Mouse (Mus musculus): ENCODE results near the gene Gm10134. TPM values are rescaled to one million over a fixed set of nuclear protein-coding genes. Genes with fewer than 3 reads are reported as not detected.

The Gm10134 gene
- polyA plus RNA-seq, 1 experiment = not detected

DNA sequence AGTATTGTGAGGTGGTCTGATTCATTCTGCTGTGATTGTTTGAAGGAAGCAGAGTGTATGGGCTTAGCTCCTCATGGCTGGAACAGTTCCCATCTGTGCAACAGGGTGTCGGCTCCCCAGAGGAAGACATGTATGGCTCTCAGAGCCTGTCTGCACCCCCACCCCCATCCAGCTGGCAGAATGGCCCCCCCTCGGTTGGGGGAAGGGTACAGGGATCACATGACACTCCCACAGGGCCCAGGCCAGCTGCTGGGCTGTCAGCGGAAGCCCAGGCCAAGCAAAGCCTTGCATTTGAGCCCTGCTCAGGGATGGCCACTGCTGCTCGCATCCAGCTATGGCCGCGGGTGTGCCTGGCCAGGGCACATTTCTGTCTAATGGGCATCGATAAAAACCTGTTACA, 33.3 kb downstream of the Gm10134 start:
- H3K36me3 ChIP-seq (ENCODE audit: control insufficient read depth, insufficient read depth) = no peaks in the 10 kb centered on the region
- H3K4me3 ChIP-seq (ENCODE audit: insufficient read depth, poor library complexity, severe bottlenecking) = no peak overlapping the region
- H3K27me3 ChIP-seq (ENCODE audit: control insufficient read depth, insufficient read depth, insufficient read length) = no peaks in the 10 kb centered on the region
- TF ChIP-seq FOSL1 (IDR thresholded peaks at IDR 0.05; ENCODE audit: insufficient read depth, low read length, poor library complexity, severe bottlenecking) (no peak), CTCF (IDR thresholded peaks at IDR 0.05; ENCODE audit: control insufficient read depth, insufficient read depth, insufficient read length) (no peak), CEBPB (IDR thresholded peaks at IDR 0.05; ENCODE audit: low read depth) (no peak), MYOD1 (IDR thresholded peaks at IDR 0.05; ENCODE audit: control insufficient read depth, insufficient read length, low read depth) (peak; percentile 43), MAX (IDR thresholded peaks at IDR 0.05) (no peak), MYOG (IDR thresholded peaks at IDR 0.05; ENCODE audit: control insufficient read depth, extremely low read depth, insufficient read length) (no peak), USF1 (IDR thresholded peaks at IDR 0.05; ENCODE audit: low read depth) (peak; percentile 74)
- H3K79me2 ChIP-seq (ENCODE audit: control insufficient read depth, insufficient read depth) = no peaks in the 10 kb centered on the region
- H3ac ChIP-seq (ENCODE audit: control insufficient read depth, insufficient read length, low read depth) = no peak overlapping the region
- no peaks in the 10 kb centered on the region for H3K79me3 ChIP-seq (ENCODE audit: low read depth)

DNA sequence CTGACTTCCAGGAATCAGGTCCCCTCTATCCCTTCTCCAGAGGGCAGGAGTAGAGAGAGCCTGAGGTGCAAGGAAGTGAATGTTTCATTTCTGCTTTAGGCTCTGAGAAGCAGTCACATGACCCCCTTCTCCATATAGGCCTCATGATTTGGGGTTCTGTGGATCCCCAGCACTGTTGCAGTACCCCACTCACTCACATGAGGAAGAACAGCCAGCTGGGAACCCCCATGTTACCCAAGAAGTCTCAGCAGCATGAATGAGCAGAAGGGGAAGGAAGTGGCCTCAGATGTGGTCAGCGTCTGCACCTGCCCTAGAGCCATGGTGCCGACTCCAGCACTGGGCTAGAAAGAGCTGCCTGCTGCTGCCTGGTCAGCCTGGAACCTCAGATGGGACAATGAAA, 34.1 kb downstream of the Gm10134 start:
- Histone ChIP-seq H3K4me3 (ENCODE audit: insufficient read depth, poor library complexity, severe bottlenecking) (no peak overlapping the region), H3ac (ENCODE audit: control insufficient read depth, insufficient read length, low read depth) (no peak overlapping the region), H3K79me3 (ENCODE audit: low read depth) (no peaks in the 10 kb centered on the region), H3K27me3 (ENCODE audit: control insufficient read depth, insufficient read depth, insufficient read length) (no peaks in the 10 kb centered on the region), H3K79me2 (ENCODE audit: control insufficient read depth, insufficient read depth) (no peaks in the 10 kb centered on the region), H3K36me3 (ENCODE audit: control insufficient read depth, insufficient read depth) (no peaks in the 10 kb centered on the region)
- TF ChIP-seq MAX (IDR thresholded peaks at IDR 0.05) (no peak), USF1 (IDR thresholded peaks at IDR 0.05; ENCODE audit: low read depth) (peak; percentile 6), CEBPB (IDR thresholded peaks at IDR 0.05; ENCODE audit: low read depth) (no peak), MYOD1 (IDR thresholded peaks at IDR 0.05; ENCODE audit: control insufficient read depth, insufficient read length, low read depth) (no peak), MYOG (IDR thresholded peaks at IDR 0.05; ENCODE audit: control insufficient read depth, extremely low read depth, insufficient read length) (no peak)

DNA sequence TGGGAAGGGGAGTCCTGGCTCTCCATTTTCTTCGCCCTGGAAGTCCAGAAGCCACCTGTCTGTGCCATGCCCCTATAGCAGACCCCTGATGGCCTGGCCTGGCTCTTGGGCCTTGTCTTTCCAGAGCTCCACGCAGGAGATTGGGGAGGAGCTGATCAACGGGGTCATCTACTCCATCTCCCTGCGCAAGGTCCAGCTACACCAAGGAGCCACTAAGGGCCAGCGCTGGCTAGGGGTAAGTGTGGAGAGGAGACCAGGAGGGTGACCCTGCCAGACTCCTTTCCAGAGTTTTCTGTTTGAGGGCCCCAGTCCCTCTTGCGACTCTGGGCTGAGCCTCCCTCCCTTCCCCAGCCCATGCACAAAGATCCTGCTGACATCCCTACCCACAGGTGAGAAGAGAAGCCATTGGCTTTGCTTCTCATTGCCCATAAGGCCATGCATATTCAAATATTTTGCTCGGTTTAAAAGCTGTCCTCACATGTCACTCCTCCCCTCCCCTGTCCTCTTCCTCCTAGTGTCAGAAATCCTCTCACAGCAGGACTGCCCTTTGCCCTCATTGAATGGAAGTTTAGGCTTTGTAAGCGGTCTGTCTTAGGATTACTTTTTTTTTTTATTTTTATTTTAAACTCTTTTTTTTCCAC, 34.8 kb downstream of the Gm10134 start:
- TF ChIP-seq USF1 (IDR thresholded peaks at IDR 0.05; ENCODE audit: low read depth) = no peak
- no peak for TF ChIP-seq MYOG (IDR thresholded peaks at IDR 0.05; ENCODE audit: control insufficient read depth, extremely low read depth, insufficient read length)
- TF ChIP-seq CEBPB (IDR thresholded peaks at IDR 0.05; ENCODE audit: low read depth) = no peak
- TF ChIP-seq FOSL1 (IDR thresholded peaks at IDR 0.05; ENCODE audit: insufficient read depth, low read length, poor library complexity, severe bottlenecking) = no peak
- no peak for TF ChIP-seq CTCF (IDR thresholded peaks at IDR 0.05; ENCODE audit: control insufficient read depth, insufficient read depth, insufficient read length)
- TF ChIP-seq MAX (IDR thresholded peaks at IDR 0.05) = no peak
- no peak for TF ChIP-seq MYOD1 (IDR thresholded peaks at IDR 0.05; ENCODE audit: control insufficient read depth, insufficient read length, low read depth)
- Histone ChIP-seq H3K79me3 (ENCODE audit: low read depth) (no peaks in the 10 kb centered on the region), H3K79me2 (ENCODE audit: control insufficient read depth, insufficient read depth) (no peaks in the 10 kb centered on the region), H3K27me3 (ENCODE audit: control insufficient read depth, insufficient read depth, insufficient read length) (no peaks in the 10 kb centered on the region), H3K4me3 (ENCODE audit: insufficient read depth, poor library complexity, severe bottlenecking) (no peak overlapping the region), H3ac (ENCODE audit: control insufficient read depth, insufficient read length, low read depth) (no peak overlapping the region), H3K36me3 (ENCODE audit: control insufficient read depth, insufficient read depth) (no peaks in the 10 kb centered on the region)

DNA sequence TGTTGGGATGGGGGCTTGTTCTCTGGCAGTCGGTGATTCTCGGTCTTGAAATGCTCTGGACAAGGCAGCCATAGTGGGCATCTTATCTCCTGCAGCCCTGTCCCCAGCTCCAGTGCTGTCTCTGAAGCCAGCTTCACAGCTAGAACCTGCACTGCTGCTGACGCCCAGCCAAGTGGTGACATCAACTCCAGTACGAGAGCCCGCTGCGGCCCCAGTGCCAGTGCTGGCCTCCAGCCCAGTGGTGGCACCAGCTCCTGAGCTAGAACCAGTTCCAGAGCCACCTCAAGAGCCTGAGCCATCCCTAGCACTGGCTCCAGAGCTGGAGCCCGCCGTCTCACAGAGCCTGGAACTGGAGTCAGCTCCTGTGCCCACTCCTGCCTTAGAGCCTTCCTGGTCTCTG, 38.0 kb downstream of the Gm10134 start:
- Histone ChIP-seq H3K27me3 (ENCODE audit: control insufficient read depth, insufficient read depth, insufficient read length) (no peaks in the 10 kb centered on the region), H3K79me3 (ENCODE audit: low read depth) (no peaks in the 10 kb centered on the region), H3K79me2 (ENCODE audit: control insufficient read depth, insufficient read depth) (no peaks in the 10 kb centered on the region), H3K4me3 (ENCODE audit: insufficient read depth, poor library complexity, severe bottlenecking) (no peak overlapping the region), H3ac (ENCODE audit: control insufficient read depth, insufficient read length, low read depth) (no peak overlapping the region), H3K36me3 (ENCODE audit: control insufficient read depth, insufficient read depth) (no peaks in the 10 kb centered on the region)
- no peak for TF ChIP-seq CEBPB (IDR thresholded peaks at IDR 0.05; ENCODE audit: low read depth)
- no peak for TF ChIP-seq MYOD1 (IDR thresholded peaks at IDR 0.05; ENCODE audit: control insufficient read depth, insufficient read length, low read depth)
- no peak for TF ChIP-seq MYOG (IDR thresholded peaks at IDR 0.05; ENCODE audit: control insufficient read depth, extremely low read depth, insufficient read length)
- no peak for TF ChIP-seq CTCF (IDR thresholded peaks at IDR 0.05; ENCODE audit: control insufficient read depth, insufficient read depth, insufficient read length)
- TF ChIP-seq USF1 (IDR thresholded peaks at IDR 0.05; ENCODE audit: low read depth) = no peak
- TF ChIP-seq FOSL1 (IDR thresholded peaks at IDR 0.05; ENCODE audit: insufficient read depth, low read length, poor library complexity, severe bottlenecking) = no peak

DNA sequence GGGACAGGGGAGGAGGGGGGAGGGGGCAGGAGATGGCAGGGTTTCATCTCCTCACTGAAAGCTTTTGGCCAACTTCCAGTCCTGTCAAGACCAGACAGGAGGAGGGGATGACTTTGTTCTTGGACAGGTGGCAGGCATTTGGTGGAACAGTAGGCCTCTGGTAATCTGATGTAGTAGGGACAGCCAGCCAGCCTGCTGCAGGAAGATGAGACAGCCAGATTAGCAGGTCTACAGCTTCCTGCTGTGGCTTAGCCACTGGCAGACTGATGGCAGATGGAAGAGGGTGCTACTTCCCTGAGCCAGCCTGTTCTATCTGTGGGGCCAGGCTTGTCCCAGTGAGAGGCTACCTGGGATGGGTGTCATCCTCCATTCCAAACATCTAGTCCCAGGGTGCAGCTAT, 40.1 kb downstream of the Gm10134 start:
- no peaks in the 10 kb centered on the region for H3K36me3 ChIP-seq (ENCODE audit: control insufficient read depth, insufficient read depth)
- no peak for TF ChIP-seq MAX (IDR thresholded peaks at IDR 0.05)
- no peak for TF ChIP-seq CEBPB (IDR thresholded peaks at IDR 0.05; ENCODE audit: low read depth)
- no peak for TF ChIP-seq MYOG (IDR thresholded peaks at IDR 0.05; ENCODE audit: control insufficient read depth, extremely low read depth, insufficient read length)
- TF ChIP-seq USF1 (IDR thresholded peaks at IDR 0.05; ENCODE audit: low read depth) = no peak
- TF ChIP-seq FOSL1 (IDR thresholded peaks at IDR 0.05; ENCODE audit: insufficient read depth, low read length, poor library complexity, severe bottlenecking) = no peak
- TF ChIP-seq MYOD1 (IDR thresholded peaks at IDR 0.05; ENCODE audit: control insufficient read depth, insufficient read length, low read depth) = no peak
- TF ChIP-seq CTCF (IDR thresholded peaks at IDR 0.05; ENCODE audit: control insufficient read depth, insufficient read depth, insufficient read length) = no peak

DNA sequence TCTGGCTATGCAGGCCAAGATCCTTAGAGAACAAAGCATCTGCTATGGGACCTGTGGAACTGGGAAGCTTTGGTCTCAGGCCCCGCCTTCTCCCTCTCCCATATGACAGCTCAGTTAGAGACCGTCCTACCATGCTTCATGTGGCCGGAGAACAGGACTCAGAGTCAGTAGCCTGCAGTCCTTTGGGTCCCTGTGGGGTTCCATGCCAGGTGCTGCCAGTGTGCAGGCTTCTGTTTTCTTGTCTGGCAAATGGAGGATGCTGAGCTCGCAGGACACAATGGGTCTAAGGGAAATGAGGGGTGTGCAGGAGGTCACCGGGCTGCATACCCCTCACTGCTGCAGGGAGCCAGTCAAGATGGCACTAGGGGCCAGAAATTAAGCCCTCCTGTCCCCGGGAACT, 40.7 kb downstream of the Gm10134 start:
- no peaks in the 10 kb centered on the region for H3K79me2 ChIP-seq (ENCODE audit: control insufficient read depth, insufficient read depth)
- no peaks in the 10 kb centered on the region for H3K36me3 ChIP-seq (ENCODE audit: control insufficient read depth, insufficient read depth)
- no peaks in the 10 kb centered on the region for H3K79me3 ChIP-seq (ENCODE audit: low read depth)
- H3K27me3 ChIP-seq (ENCODE audit: control insufficient read depth, insufficient read depth, insufficient read length) = no peaks in the 10 kb centered on the region
- no peak overlapping the region for H3ac ChIP-seq (ENCODE audit: control insufficient read depth, insufficient read length, low read depth)
- H3K4me3 ChIP-seq (ENCODE audit: insufficient read depth, poor library complexity, severe bottlenecking) = no peak overlapping the region
- TF ChIP-seq CTCF (IDR thresholded peaks at IDR 0.05; ENCODE audit: control insufficient read depth, insufficient read depth, insufficient read length) = no peak
- no peak for TF ChIP-seq CEBPB (IDR thresholded peaks at IDR 0.05; ENCODE audit: low read depth)
- TF ChIP-seq MYOD1 (IDR thresholded peaks at IDR 0.05; ENCODE audit: control insufficient read depth, insufficient read length, low read depth) = no peak
- no peak for TF ChIP-seq MAX (IDR thresholded peaks at IDR 0.05)
- TF ChIP-seq MYOG (IDR thresholded peaks at IDR 0.05; ENCODE audit: control insufficient read depth, extremely low read depth, insufficient read length) = no peak
- no peak for TF ChIP-seq FOSL1 (IDR thresholded peaks at IDR 0.05; ENCODE audit: insufficient read depth, low read length, poor library complexity, severe bottlenecking)
- no peak for TF ChIP-seq USF1 (IDR thresholded peaks at IDR 0.05; ENCODE audit: low read depth)

More for the DNA sequence above, 40.1 kb downstream of the Gm10134 start:
- Histone ChIP-seq H3K79me3 (ENCODE audit: low read depth) (no peaks in the 10 kb centered on the region), H3ac (ENCODE audit: control insufficient read depth, insufficient read length, low read depth) (no peak overlapping the region), H3K4me3 (ENCODE audit: insufficient read depth, poor library complexity, severe bottlenecking) (no peak overlapping the region), H3K27me3 (ENCODE audit: control insufficient read depth, insufficient read depth, insufficient read length) (no peaks in the 10 kb centered on the region), H3K79me2 (ENCODE audit: control insufficient read depth, insufficient read depth) (no peaks in the 10 kb centered on the region)

All from C2C12 (cell line).